Mouse (Mus musculus): ENCODE results near the gene Tnfsf8.

Tnfsf8 gene

GRCm38 (mm10) chr4:63860688-63861540, at the start of gene Tnfsf8:
Gene Tnfsf8, minus strand, starts transcription at chr4:63861347.
- no peak for DNase-seq

- DNase-seq, result no peak
These were observed 47.4 kb upstream of the Tnfsf8 start for GRCm38 (mm10) chr4:63908511-63908910.

- DNase-seq, result no peak
These were observed 46.3 kb upstream of the Tnfsf8 start for GRCm38 (mm10) chr4:63907473-63907872.

- no peak for DNase-seq
These were observed 44.9 kb upstream of the Tnfsf8 start for GRCm38 (mm10) chr4:63906050-63906449.

DNA sequence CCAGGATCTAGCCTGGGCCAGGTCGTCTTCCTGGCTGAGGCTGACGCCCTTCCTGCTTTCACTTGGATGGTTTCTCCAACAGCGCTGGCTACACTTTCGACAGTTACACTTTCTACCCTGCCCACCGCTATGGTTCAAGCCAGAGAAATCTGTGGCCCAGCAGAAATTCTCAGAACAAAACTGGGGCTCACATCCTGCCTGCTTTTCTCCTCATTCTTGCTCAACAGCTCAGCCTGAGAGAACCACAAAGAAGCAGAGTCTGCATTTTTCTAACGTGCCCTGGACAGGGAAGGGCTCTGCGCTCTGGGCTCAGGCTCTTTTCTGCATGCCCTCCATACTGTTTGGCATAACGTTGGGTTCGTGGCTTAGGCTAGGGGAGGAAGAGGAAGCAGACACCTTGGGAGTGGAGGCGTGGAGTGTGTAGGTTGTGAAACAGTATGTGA, 38.0 kb upstream of the Tnfsf8 start:
- DNase-seq, result no peak

DNA sequence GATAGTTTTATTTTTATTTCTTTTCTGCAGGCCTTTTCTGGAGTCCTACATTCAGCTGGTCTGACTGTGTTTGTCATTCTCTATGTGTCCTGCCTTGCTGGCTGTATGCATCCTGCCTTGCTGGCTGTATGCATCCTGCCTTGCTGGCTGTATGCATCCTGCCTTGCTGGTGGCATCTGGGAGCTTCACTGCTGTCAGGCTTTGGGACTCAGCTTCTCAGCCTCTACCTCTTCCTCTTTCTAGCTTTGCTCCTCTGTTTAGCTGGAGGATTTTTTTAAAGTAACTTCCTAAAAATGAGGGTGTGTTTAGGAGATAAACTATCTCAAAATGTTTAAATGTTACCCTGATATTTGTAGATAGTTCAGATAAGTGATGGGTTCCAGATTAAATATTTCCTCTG, 36.0 kb upstream of the Tnfsf8 start:
- no peak for DNase-seq

GRCm38 (mm10) chr4:63886156-63886555, 25.0 kb upstream of the Tnfsf8 start:
- DNase-seq, result no peak

DNA sequence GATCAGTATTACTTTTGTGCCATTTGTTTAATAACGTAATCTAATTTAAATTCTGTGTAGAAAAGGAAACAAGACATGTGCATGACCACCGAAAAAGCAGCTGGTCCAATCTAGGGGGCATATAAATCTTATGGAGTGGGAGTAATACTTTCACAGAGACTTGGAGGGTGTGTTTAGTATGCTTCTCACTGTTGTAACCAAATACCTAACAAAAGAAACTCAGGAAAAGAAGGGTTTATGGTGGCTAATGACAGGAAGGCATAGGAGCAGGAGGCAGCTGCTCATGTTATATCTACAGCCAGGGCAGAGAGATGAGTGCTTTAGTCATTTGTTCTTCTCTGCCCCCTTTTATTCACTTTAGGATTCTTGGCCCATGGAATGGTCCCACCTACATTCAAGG, 15.6 kb upstream of the Tnfsf8 start:
- no peak for DNase-seq

GRCm38 (mm10) chr4:63875480-63875879, 14.3 kb upstream of the Tnfsf8 start:
- DNase-seq, result no peak

- no peak for DNase-seq
These were observed 9.5 kb upstream of the Tnfsf8 start for GRCm38 (mm10) chr4:63870678-63871077.

GRCm38 (mm10) chr4:63868770-63869169, 7.6 kb upstream of the Tnfsf8 start:
- DNase-seq, result no peak

DNA sequence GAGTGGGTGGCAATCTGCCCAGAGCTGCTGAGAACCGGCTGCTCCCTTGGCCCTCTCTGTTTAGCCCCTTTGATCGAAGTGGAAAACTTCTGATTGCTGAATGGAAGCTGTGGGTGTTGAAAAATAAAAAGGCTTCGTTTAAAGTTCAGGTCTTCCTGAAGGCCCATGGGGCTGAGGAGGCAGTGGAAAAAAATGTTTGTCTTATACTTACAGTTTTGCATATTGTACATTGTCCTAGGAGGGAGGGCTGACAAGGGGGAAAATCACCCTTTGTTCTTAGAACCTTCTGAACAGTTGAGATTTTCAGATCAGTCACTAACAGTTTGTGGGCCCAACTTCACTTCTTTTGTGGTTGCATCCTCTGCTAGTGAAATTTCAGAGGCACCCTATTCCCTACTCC, 1.8 kb upstream of the Tnfsf8 start:
- DNase-seq, result no peak

GRCm38 (mm10) chr4:63862092-63862697, 1.0 kb upstream of the Tnfsf8 start:
- no peak for DNase-seq

DNA sequence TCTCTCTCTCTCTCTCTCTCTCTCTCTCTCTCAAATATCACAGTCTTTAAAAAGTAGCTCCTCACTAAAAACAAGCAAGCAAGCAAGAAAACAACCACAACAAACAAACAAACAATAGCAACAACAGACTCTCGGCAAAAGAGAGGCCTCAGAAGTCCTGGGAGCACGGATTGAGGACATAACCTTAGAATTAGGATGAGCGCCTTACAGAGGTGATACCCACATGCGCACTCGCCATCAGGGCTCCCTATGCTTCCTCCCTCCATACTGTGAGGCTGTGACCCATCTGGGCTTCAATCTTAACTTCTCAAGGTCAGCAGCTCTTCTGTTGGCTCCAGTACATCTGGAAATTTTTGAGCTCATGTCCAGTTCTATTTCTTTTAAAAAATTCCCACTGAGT, 911 bp downstream of the Tnfsf8 start:
- no peak for DNase-seq

DNA sequence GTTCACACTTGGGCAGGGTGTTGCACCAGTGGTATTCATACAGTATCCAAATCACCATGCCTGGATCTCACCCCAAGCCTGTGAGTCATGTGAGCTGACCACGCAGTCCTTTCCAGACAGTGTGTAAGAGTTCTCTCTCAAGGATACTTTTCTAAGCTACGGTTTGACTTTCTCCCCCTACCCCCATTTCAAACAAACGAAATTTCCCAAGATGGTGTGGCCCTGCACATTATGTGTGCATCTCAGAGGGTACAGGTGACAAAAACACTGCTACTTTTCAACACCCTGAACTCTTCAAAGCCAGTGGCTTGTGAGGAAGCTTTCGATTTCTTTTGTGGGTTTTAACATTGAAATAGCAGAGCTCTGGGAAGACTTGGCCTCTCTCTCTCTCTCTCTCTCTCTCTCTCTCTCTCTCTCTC, 1.4 kb downstream of the Tnfsf8 start:
- no peak for DNase-seq

- no peak for DNase-seq
These were observed 2.4 kb downstream of the Tnfsf8 start for GRCm38 (mm10) chr4:63858646-63859224.

- DNase-seq, result no peak
These were observed 4.4 kb downstream of the Tnfsf8 start for GRCm38 (mm10) chr4:63856764-63857163.

GRCm38 (mm10) chr4:63853782-63854386, 7.3 kb downstream of the Tnfsf8 start:
- no peak for DNase-seq

DNA sequence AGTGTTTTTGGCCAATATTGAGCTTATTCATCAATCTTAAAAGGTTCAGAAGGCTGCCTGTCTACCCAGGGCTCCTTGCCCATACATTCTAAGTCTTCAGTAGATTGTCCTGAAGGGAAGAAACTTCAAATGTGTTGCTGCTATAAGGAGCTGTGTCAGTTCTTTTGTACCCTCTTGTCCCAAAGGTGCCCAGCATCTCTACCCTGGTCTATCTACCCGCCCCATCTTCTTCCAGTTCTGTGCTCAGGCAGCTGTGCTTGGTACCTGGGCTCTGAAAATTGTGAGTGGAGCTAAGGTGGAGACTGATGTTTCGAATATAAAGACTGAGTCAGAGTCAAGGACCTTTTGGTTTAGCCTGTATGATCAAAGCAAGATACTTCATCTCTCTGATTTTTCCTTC, 11.1 kb downstream of the Tnfsf8 start:
- no peak for DNase-seq

DNA sequence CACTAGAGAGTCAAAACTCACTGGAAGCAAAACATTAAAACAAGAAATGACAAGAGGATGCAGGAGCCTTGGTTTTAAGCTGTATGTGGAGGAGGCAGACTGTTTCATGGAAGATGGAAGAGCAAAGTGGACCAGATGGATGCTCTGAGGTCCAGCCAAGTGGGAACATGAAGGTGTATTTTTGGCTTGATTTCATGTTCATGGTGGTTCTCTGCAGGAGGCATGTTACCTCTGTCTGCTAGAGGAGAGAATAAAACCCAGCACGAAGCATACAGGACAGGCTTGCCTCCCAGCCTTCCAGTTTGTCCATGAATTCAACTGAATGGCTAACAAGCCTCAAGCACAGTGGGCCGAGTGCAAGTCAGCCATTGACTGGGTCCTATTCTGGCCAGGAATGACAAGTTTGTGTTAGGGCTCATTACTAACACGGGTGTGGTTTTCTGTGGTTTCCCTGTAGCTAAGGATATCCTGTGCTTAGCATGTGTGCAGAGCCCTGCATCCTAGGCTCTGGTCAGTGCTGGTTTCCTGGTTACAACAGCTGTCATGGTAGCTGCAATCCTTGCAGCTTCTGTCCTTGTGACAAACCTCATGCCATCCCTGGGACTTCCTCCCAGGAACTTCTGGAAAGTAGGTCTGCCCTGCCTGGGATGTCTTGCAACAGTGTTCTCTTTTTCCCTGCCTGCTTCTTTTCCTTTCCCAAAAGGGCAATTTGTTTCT, 14.1 kb downstream of the Tnfsf8 start:
- no peak for DNase-seq

- DNase-seq, result no peak
These were observed 15.4 kb downstream of the Tnfsf8 start for GRCm38 (mm10) chr4:63845760-63846159.

- DNase-seq, result no peak
These were observed 17.2 kb downstream of the Tnfsf8 start for GRCm38 (mm10) chr4:63843924-63844323.

- DNase-seq, result no peak
These were observed 18.9 kb downstream of the Tnfsf8 start for GRCm38 (mm10) chr4:63842278-63842677.

All from right cerebral cortex, postnatal 25 days (tissue).